Mouse (Mus musculus) testis, postnatal 14 days (tissue): ENCODE data around the gene Zfp398.
A peak's percentile ranks its signal among the peaks of the same experiment; 100 is the strongest.

ENCODE experiments used
- DNase-seq: peaks from one replicate; pipeline ENCODE4 v3.0.0; 2021; ENCODE audit warnings: low spot score

The Zfp398 gene

GRCm38 (mm10) chr6:47835482-47835983 lies at the start of gene Zfp398:
Gene Zfp398, plus strand, starts transcription at chr6:47835661.
- DNase-seq, result peak; percentile 95

GRCm38 (mm10) chr6:47787941-47788736 lies 47.3 kb upstream of the Zfp398 start:
- peak; percentile 84 for DNase-seq

GRCm38 (mm10) chr6:47788821-47789220 lies 46.6 kb upstream of the Zfp398 start:
- no peak for DNase-seq

- no peak for DNase-seq
Measured at GRCm38 (mm10) chr6:47790745-47791144, 44.7 kb upstream of the Zfp398 start.

DNA sequence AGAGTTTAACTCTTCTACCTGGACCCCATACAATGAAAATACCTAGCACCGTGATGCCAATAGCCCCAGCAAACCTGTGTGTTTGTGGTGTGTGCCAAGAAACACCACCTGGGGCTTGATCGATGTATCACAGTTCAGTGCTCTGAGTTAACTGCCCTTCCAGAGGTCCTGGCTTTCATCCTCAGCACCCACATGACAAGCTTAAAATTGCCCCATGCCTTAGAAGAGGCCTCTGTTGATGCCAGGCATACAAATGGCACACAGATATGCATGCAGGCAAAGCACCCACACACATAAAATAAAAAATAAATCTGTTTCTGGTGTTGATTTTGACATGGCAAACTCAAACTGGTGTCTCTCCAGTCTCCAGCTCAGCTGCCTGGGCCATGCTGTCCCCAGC lies 42.9 kb upstream of the Zfp398 start:
- DNase-seq, result no peak

DNA sequence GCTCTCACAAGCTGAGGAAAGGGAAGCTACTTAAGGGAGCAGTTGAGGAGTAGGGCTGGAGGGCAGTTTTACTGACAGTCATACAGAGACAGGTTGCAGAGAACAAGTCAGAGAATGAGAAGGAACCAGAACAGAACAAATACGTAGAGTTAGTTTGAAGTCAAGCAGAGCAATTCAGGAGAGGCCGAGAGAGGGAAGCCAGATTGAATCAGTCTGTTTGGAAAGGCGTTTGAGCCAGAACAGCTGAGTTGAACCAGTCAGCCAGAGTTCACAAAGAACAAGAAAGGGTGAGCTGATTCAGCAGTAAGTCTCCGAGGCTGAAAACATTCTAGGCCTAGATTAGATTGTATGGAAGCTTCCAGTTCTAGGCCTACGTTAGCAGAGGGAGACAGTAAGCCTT lies 42.2 kb upstream of the Zfp398 start:
- DNase-seq, result no peak

DNA sequence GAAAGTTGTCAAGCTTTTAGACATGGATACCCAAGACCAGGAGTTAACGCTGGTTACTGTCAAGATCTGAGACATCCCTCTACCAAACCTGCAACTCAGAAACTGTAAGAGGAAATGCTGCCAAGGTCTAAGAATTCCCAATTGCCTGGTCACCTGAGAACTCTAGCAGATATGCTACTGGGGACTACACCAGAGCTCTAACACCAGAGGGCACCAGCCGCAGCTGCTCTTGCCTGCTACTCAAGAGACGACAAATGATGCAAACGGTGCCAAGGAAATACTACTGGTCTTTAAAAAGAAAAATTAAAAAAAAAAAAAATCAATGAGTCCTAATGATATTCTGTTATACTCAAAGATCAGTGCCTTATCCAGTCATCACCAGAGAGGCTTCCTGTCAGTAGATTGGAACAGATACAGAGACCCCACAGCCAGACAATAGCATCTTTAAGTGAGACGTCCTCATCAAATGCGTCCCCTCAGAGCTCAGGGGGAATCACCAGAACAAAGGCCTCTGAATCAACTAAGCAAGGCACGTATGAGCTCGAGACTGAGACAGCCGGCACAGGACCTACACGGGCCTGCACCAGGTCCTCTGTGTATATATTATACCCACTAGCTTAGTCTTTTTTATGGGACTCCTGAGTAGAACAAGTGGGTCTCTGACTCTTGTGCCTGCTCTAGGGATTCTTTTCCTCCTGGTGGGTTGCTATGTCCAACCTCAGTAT lies 41.2 kb upstream of the Zfp398 start:
- DNase-seq, result no peak

GRCm38 (mm10) chr6:47799079-47799478 lies 36.4 kb upstream of the Zfp398 start:
- no peak for DNase-seq

- no peak for DNase-seq
Measured at GRCm38 (mm10) chr6:47805520-47805919, 29.9 kb upstream of the Zfp398 start.

- no peak for DNase-seq
Measured at GRCm38 (mm10) chr6:47807419-47807818, 28.0 kb upstream of the Zfp398 start.

DNA sequence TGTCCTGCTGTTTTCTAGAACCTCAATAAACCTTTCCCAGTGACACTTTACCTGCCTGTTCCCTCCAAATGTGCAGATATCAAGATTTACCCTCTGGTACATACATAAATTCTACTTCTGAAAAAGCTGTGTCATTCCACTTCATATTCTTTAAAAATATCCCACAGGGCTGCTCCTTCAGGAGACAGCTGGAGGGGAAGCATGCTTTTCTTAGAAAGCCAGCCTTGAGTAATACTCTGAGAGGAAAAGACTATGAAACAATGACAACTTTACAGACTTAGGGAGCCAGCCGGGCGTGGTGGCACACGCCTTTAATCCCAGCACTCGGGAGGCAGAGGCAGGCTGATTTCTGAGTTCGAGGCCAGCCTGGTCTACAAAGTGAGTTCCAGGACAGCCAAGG lies 26.9 kb upstream of the Zfp398 start:
- DNase-seq, result no peak

- DNase-seq, result no peak
Measured at GRCm38 (mm10) chr6:47809053-47809452, 26.4 kb upstream of the Zfp398 start.

DNA sequence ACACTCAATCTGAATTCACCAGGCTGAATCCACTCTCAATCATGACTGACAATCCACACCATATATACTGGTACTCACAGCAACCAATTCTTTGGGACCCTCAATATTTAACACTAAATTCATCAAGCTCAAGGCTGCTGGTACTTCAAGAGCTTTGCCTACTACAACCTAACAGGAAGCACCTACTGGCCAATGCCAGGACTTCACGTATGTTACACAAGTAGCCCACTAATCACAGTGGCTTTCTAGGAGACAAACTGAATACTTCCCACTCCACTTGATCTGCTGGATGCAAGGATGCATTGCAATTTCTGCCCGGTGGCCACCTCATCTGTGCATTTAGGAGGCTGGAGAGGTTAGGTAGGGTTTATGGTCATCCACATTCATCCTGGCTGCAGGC lies 25.3 kb upstream of the Zfp398 start:
- no peak for DNase-seq

DNA sequence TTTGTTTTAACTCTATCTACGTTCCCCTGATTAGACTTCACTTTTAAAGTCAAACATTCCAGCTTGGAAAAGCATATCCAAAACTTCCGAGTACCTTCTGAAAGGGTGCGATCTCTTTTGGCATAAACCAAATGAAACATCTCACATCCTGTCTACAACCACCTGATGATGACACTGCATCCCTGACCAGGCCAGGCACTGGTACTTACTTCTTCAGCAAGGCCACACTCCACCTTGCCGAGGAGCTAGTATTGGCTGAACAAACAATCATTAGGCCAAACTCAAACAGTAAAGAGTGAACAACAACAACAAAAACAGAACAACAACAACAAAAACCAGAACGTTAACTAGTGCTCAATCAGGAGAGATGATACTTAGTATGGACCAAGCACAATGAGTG lies 24.1 kb upstream of the Zfp398 start:
- no peak for DNase-seq

GRCm38 (mm10) chr6:47812271-47812915 lies 23.1 kb upstream of the Zfp398 start:
- no peak for DNase-seq

DNA sequence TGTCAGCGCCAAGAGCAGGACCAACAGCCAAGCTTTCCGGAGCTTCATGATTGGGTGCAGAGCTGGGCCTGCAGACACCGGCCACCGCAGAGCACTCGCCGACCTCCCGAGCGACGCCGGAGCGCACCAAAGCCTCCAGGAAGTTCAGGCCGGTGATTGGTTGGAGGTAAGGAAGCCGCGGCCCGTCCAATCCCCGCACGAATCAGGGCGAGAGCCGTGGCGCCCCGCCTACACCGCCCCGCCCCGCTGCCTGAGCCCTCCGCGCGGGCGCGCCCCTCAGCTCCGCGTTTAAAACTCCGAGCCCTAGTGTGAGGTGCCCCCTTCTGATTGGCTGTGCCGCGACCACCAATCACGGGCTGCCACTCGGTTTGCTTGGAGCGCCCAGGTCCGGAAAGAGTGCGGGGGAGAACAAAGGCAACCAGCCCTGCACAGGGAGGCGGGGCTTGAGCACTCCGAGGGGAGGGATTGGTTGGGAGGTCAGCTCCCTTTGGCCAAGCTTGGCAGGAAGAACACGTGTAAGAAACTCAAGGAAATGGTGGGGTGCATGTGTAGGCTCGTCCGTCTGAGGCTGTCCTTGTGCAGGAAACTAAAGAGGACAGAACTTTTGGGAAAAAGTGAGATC lies 22.1 kb upstream of the Zfp398 start, which contains the start of gene Pdia4:
Gene Pdia4, minus strand, starts transcription at position 174 of the 622 bp plus-strand sequence.
- peak; percentile 99 for DNase-seq

DNA sequence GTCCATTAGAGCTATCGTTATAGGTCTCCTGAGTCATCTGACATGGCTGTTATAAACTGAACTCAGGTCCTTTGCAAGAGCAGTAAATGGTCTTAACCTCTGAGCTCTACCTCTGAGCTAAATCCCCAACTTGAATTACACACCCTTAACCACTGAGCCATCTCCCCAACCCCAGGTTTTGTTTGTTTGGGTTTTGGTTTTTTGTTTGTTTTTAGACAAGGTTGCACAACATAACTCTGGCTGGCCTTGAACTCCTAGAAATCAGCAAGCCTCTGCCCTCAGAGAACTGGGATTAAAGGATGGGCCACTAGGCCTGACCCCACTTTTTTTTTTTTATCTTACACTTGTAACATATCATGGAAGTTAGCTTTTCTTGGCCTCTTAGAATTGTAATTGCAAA lies 19.3 kb upstream of the Zfp398 start:
- DNase-seq, result no peak

GRCm38 (mm10) chr6:47818721-47819120 lies 16.7 kb upstream of the Zfp398 start:
- no peak for DNase-seq

DNA sequence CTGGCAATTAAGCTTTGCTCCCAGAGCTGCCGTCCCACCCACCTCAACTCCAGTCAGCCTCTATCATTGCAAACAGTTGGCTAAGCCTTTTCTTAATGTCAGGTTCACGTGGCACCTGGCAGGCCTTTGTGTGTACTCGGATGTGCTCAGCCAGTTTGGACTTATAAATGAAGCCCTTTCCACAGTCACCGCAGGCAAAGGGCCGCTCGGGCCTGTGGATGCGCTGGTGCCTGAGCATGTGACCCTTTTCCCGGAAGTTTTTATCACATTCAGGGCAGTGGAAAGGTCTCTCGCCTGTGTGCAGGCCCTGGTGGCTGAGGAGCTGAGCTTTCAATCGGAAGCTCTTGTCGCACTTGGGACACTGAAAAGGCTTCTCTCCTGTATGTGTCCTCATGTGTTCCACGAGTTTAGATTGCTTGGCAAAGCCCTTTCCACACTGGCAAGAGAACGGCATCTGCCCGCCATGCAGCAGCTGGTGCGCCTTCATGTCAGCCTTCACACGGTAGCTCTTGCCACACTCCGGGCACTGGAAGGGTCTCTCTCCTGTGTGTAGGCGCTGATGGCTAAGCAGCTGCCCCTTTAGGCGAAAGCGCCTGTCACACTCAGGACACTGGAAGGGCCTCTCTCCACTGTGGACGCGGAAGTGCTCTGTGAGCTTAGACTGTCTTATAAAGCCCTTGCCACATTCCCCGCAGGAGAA lies 15.7 kb upstream of the Zfp398 start:
- peak; percentile 57 for DNase-seq

DNA sequence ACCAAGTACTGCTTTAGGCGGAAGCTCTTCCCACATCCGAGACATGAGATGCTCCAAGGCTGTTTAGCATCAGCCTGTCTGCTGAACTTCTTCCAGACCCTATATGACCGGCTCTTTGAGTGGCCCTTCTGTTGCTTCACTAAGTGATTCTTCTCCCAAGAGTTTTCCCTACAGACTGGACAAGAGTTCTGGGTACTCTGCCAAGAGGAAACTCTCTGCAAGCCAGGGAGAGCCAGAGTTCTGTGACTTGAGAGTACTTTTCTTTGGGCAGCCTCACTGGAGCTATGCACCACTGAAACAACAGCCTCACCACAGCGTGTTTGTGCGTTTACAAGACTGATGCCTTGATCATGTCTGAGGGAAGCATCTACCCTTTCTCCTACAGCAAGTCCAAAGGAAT lies 14.2 kb upstream of the Zfp398 start:
- no peak for DNase-seq

- no peak for DNase-seq
Measured at GRCm38 (mm10) chr6:47821776-47822175, 13.7 kb upstream of the Zfp398 start.

GRCm38 (mm10) chr6:47824241-47824640 lies 11.2 kb upstream of the Zfp398 start:
- no peak for DNase-seq
